Mouse (Mus musculus): ENCODE measurements around the gene Nxf7.

The Nxf7 gene

GRCm38 (mm10) chrX:135598677-135599076, at the start of gene Nxf7:
Nxf7 (minus strand) TSS chrX:135598777.
- no peak for DNase-seq

- no peak for DNase-seq
These were observed 29.0 kb upstream of the Nxf7 start, which contains the start of gene Prame for GRCm38 (mm10) chrX:135627605-135628004. Prame (minus strand) TSS chrX:135627705.

- DNase-seq, result peak in 1 of 2 experiments; percentile 25
These were observed 2.9 kb upstream of the Nxf7 start for GRCm38 (mm10) chrX:135601298-135602029.

- no peak for DNase-seq
These were observed 481 bp downstream of the Nxf7 start for GRCm38 (mm10) chrX:135598096-135598495.

- DNase-seq, result no peak
These were observed 22.2 kb downstream of the Nxf7 start for GRCm38 (mm10) chrX:135576412-135576811.

GRCm38 (mm10) chrX:135574958-135575628, 23.5 kb downstream of the Nxf7 start:
- peak in 1 of 2 experiments; percentile 20 for DNase-seq

- peak; percentile 33 to 64 for DNase-seq
These were observed 24.2 kb downstream of the Nxf7 start for GRCm38 (mm10) chrX:135574261-135574957.

- DNase-seq, result peak; percentile 52 to 60
These were observed 29.1 kb downstream of the Nxf7 start for GRCm38 (mm10) chrX:135569467-135569866.

GRCm38 (mm10) chrX:135564934-135565333, 33.6 kb downstream of the Nxf7 start:
- peak; percentile 5 to 23 for DNase-seq

- peak; percentile 3 to 63 for DNase-seq
These were observed 35.7 kb downstream of the Nxf7 start for GRCm38 (mm10) chrX:135562841-135563240.

- peak; percentile 3 to 22 for DNase-seq
These were observed 36.9 kb downstream of the Nxf7 start for GRCm38 (mm10) chrX:135561693-135562092.

GRCm38 (mm10) chrX:135560933-135561332, 37.6 kb downstream of the Nxf7 start:
- DNase-seq, result peak; percentile 41 to 48

- peak; percentile 30 to 58 for DNase-seq
These were observed 38.9 kb downstream of the Nxf7 start for GRCm38 (mm10) chrX:135559665-135560064.

All from lung, postnatal 4 days (tissue).